Mouse (Mus musculus): Measurements from ENCODE around the gene Tenm4. TPM values are rescaled to one million over a fixed set of nuclear protein-coding genes. Genes with fewer than 3 reads are reported as not detected.

Tenm4 gene
- total and polyA plus RNA-seq, 3 experiments: 0.03 to 0.26 (median 0.04) TPM

- H3K4me2 ChIP-seq (ENCODE audit: insufficient read depth, low read depth, poor library complexity, severe bottlenecking): peak within 1 kb of the TSS; percentile 80
- peaks cover 3 to 29% of the 10 kb centered on the region in 2 experiments for H3K4me1 ChIP-seq (ENCODE audit: control insufficient read depth in 1 of 2, insufficient read depth in 2 of 2)
- in situ Hi-C loops (cut with MboI; ENCODE audit: low pct_ligation_motif_present, low pct_unique_long_range_greater_than_20kb, low sequenced_read_pairs): no loop called here
- peaks cover 2% of the 10 kb centered on the region for H3K9me3 ChIP-seq (replicated peaks; ENCODE audit: low read length)
- peak within 1 kb of the TSS; percentile 58 for H3K27ac ChIP-seq (ENCODE audit: insufficient read depth, low read depth)
- DNase-seq (ENCODE audit: extremely low read depth): peak; percentile 98
- H3K79me2 ChIP-seq (replicated peaks; ENCODE audit: control insufficient read depth, extremely low read depth, insufficient read depth, poor library complexity, severe bottlenecking): peaks cover 2% of the 10 kb centered on the region; the same call in 1 of the 2 replicates
- peaks cover 1% of the 10 kb centered on the region for H3K27me3 ChIP-seq (replicated peaks)
- dilution Hi-C loops (cut with MboI; ENCODE audit: extremely low pct_ligation_motif_present, extremely low pct_unique_long_range_greater_than_20kb, low sequenced_read_pairs): no loop called here
- TF ChIP-seq ZKSCAN1 (IDR thresholded peaks at IDR 0.05; ENCODE audit: borderline replicate concordance, low read depth, low read length): no peak
- TF ChIP-seq POLR2AphosphoS2 (IDR thresholded peaks at IDR 0.05; ENCODE audit: low read depth, low read length): peak; percentile 93; the same call in 1 of the 2 replicates
- peak; percentile 89; the same call in 1 of the 2 replicates for TF ChIP-seq UBTF (IDR thresholded peaks at IDR 0.05; ENCODE audit: low read depth, low read length)
- TF ChIP-seq EP300 (IDR thresholded peaks at IDR 0.05; ENCODE audit: low read length): no peak
- peak; percentile 82 for TF ChIP-seq NRF1 (IDR thresholded peaks at IDR 0.05; ENCODE audit: low read depth, low read length)
- TF ChIP-seq JUND (conservative IDR thresholded peaks at IDR 0.05; ENCODE audit: low read depth, low read length): no peak
- TF ChIP-seq CHD1 (IDR thresholded peaks at IDR 0.05; ENCODE audit: low read depth, low read length): no peak
- no peak for TF ChIP-seq RAD21 (IDR thresholded peaks at IDR 0.05; ENCODE audit: low read depth, low read length)
- peak; percentile 89 for TF ChIP-seq TCF12 (IDR thresholded peaks at IDR 0.05; ENCODE audit: low read depth, low read length)
- peak; percentile 98 for TF ChIP-seq NELFE (IDR thresholded peaks at IDR 0.05; ENCODE audit: low read depth, low read length)
- no peak for TF ChIP-seq CHD2 (IDR thresholded peaks at IDR 0.05; ENCODE audit: low read length)
- TF ChIP-seq ZNF384 (IDR thresholded peaks at IDR 0.05; ENCODE audit: low read depth, low read length): no peak
- TF ChIP-seq BHLHE40 (IDR thresholded peaks at IDR 0.05; ENCODE audit: low read depth, low read length): peak; percentile 67
- TF ChIP-seq ZMIZ1 (IDR thresholded peaks at IDR 0.05; ENCODE audit: low read depth, low read length): peak; percentile 88
- peak; percentile 56; the same call in 1 of the 2 replicates for TF ChIP-seq MEF2A (IDR thresholded peaks at IDR 0.05; ENCODE audit: borderline replicate concordance, low read depth, low read length)
- TF ChIP-seq RCOR1 (conservative IDR thresholded peaks at IDR 0.05; ENCODE audit: low read depth, low read length): no peak
- peak; percentile 83 for TF ChIP-seq MXI1 (IDR thresholded peaks at IDR 0.05; ENCODE audit: low read depth, low read length)
- TF ChIP-seq MAZ (IDR thresholded peaks at IDR 0.05; ENCODE audit: low read depth, low read length): 0 out of 2 replicates have a peak, but pooled peaks have one; percentile 44
- TF ChIP-seq USF1 (IDR thresholded peaks at IDR 0.05; ENCODE audit: low read depth, low read length): no peak
- TF ChIP-seq SIN3A (IDR thresholded peaks at IDR 0.05; ENCODE audit: low read length): peak; percentile 68
- no peak for TF ChIP-seq IRF4 (IDR thresholded peaks at IDR 0.05; ENCODE audit: low read depth, low read length)
- peak; percentile 99 for TF ChIP-seq POLR2A (IDR thresholded peaks at IDR 0.05; ENCODE audit: low read depth, low read length)
- peak; percentile 86 for TF ChIP-seq MAX (IDR thresholded peaks at IDR 0.05; ENCODE audit: low read length)
- peak; percentile 85 for TF ChIP-seq MYC (IDR thresholded peaks at IDR 0.05; ENCODE audit: low read depth, low read length)
- TF ChIP-seq GABPA (IDR thresholded peaks at IDR 0.05; ENCODE audit: insufficient replicate concordance, low read depth, low read length): 0 out of 2 replicates have a peak, but pooled peaks have one; percentile 38
- TF ChIP-seq HCFC1 (IDR thresholded peaks at IDR 0.05; ENCODE audit: low read depth, low read length): peak; percentile 51
- TF ChIP-seq SMC3 (IDR thresholded peaks at IDR 0.05; ENCODE audit: low read depth, low read length): no peak
- TF ChIP-seq ZC3H11A (IDR thresholded peaks at IDR 0.05; ENCODE audit: low read depth, low read length): no peak
- TF ChIP-seq JUN (IDR thresholded peaks at IDR 0.05; ENCODE audit: insufficient read depth, low read depth, low read length): no peak
- no peak for TF ChIP-seq MAFK (IDR thresholded peaks at IDR 0.05; ENCODE audit: insufficient replicate concordance, low read length)
- no peak for TF ChIP-seq KAT2A (IDR thresholded peaks at IDR 0.05; ENCODE audit: insufficient replicate concordance, low read length)
- TF ChIP-seq CTCF (conservative IDR thresholded peaks at IDR 0.05 in 1 of 2, IDR thresholded peaks at IDR 0.05 in 1 of 2; ENCODE audit: low read depth in 2 of 2, low read length in 2 of 2): no peak
- TF ChIP-seq PAX5 (IDR thresholded peaks at IDR 0.05; ENCODE audit: low read length): no peak
- TF ChIP-seq TBP (conservative IDR thresholded peaks at IDR 0.05; ENCODE audit: low read depth, low read length): peak; percentile 83
- TF ChIP-seq ELF1 (IDR thresholded peaks at IDR 0.05; ENCODE audit: low read depth, low read length): peak; percentile 81
- peak within 1 kb of the TSS; percentile 57 for H3K9ac ChIP-seq (ENCODE audit: insufficient read depth, low read depth)
- H3K36me3 ChIP-seq (replicated peaks in 1 of 2; ENCODE audit: control insufficient read depth in 1 of 2, insufficient read depth in 1 of 2, low read length in 1 of 2): peaks cover 0 to 13% of the 10 kb centered on the region in 2 experiments
- H3K4me3 ChIP-seq (replicated peaks in 1 of 3; ENCODE audit: low read depth in 2 of 3, low read length in 2 of 3, poor library complexity in 1 of 3): peak within 1 kb of the TSS; percentile 80 to 93 (median 84)
Observed at GRCm38 (mm10) chr7:96951281-96952051, 780.4 kb downstream of the Tenm4 start, which contains the start of gene Nars2. Gene Nars2 (plus strand): TSS chr7:96951505.

Measured in CH12.LX (cell line).